Mouse (Mus musculus): ENCODE results near the gene Cd2bp2.

DNA sequence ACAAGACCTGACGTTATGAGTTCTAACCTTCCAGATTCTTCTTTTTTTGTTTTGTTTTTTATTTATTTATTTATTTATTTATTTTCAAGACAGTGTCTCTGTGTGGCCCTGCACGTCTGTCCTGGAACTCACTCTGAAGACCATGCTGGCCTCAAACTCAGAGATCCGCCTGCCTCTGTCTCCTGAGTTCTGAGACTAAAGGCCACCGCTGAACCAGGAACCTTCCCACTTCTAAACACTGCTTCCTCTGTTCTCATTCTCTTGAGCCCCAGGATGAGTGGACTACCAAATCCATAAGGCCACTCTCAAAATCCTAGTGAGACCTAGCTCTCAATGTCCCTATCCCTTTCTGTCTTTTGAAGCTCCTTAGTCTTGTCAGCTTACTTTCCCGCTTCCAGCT lies 14.0 kb upstream of the Cd2bp2 start:
- TF ChIP-seq CTCF (IDR thresholded peaks at IDR 0.05; ENCODE audit: low read depth) (no peak), EP300 (IDR thresholded peaks at IDR 0.05; ENCODE audit: low read depth) (no peak)
